Mouse (Mus musculus) adrenal gland, adult 18-20 months (tissue): ENCODE measurements around the gene Cep85l. TPM values are rescaled to one million over a fixed set of nuclear protein-coding genes. Genes with fewer than 3 reads are reported as not detected.

Experiments
- DNase-seq, 2 experiments: peaks; one replicate each; pipeline ENCODE4 v3.0.0; 2021 to 2022; ENCODE audit warnings: low spot score in 2 of 2
- total RNA-seq, 2 experiments: library from RNA; stranded (reverse); gene quantifications; 1 replicate in 1 of 2; 2 replicates in 1 of 2; pipeline ENCODE4 v1.2.3; 2021

Gene Cep85l
- total RNA-seq, 2 experiments from 2014 or later, result 8.2 to 8.6 TPM

GRCm38 (mm10) chr10:53397846-53398539 lies 18.2 kb upstream of the Cep85l start:
- no peak for DNase-seq

GRCm38 (mm10) chr10:53394923-53395629 lies 15.3 kb upstream of the Cep85l start:
- DNase-seq, result no peak

GRCm38 (mm10) chr10:53388227-53388920 lies 8.6 kb upstream of the Cep85l start:
- no peak for DNase-seq

- no peak for DNase-seq
Observed at GRCm38 (mm10) chr10:53385438-53385837, 5.7 kb upstream of the Cep85l start.

GRCm38 (mm10) chr10:53384896-53385295 lies 5.1 kb upstream of the Cep85l start:
- DNase-seq, result no peak

GRCm38 (mm10) chr10:53382696-53383365 lies 3.1 kb upstream of the Cep85l start:
- no peak for DNase-seq

- peak in 1 of 2 experiments; percentile 42 for DNase-seq
Observed at GRCm38 (mm10) chr10:53378981-53379708, 602 bp downstream of the Cep85l start.

GRCm38 (mm10) chr10:53378296-53378695 lies 1.5 kb downstream of the Cep85l start:
- no peak for DNase-seq

- DNase-seq, result no peak
Observed at GRCm38 (mm10) chr10:53377096-53377495, 2.7 kb downstream of the Cep85l start.

- no peak for DNase-seq
Observed at GRCm38 (mm10) chr10:53373885-53374578, 5.7 kb downstream of the Cep85l start.

GRCm38 (mm10) chr10:53367265-53367664 lies 12.5 kb downstream of the Cep85l start:
- no peak for DNase-seq

GRCm38 (mm10) chr10:53364311-53364710 lies 15.4 kb downstream of the Cep85l start:
- DNase-seq, result no peak

- no peak for DNase-seq
Observed at GRCm38 (mm10) chr10:53359016-53359415, 20.7 kb downstream of the Cep85l start.

GRCm38 (mm10) chr10:53353665-53354064 lies 26.1 kb downstream of the Cep85l start:
- no peak for DNase-seq

GRCm38 (mm10) chr10:53349254-53349653 lies 30.5 kb downstream of the Cep85l start:
- no peak for DNase-seq

- DNase-seq, result peak in 1 of 2 experiments; percentile 42
Observed at GRCm38 (mm10) chr10:53347787-53348755, 31.7 kb downstream of the Cep85l start.

- DNase-seq, result no peak
Observed at GRCm38 (mm10) chr10:53346916-53347315, 32.8 kb downstream of the Cep85l start.

GRCm38 (mm10) chr10:53346506-53346905 lies 33.2 kb downstream of the Cep85l start:
- peak; percentile 29 to 33 for DNase-seq

GRCm38 (mm10) chr10:53345508-53345907 lies 34.2 kb downstream of the Cep85l start:
- DNase-seq, result no peak
